Mouse (Mus musculus) forebrain, embryonic 11.5 days (tissue): ENCODE data around the gene Alox15. TPM values are rescaled to one million over a fixed set of nuclear protein-coding genes. Genes with fewer than 3 reads are reported as not detected.
A peak's percentile ranks its signal among the peaks of the same experiment; 100 is the strongest.

Source experiments
- ATAC-seq: fragments of 200-750 bp; cut with Nextera tagmentation; replicated peaks from 2 replicates; pipeline ENCODE4 v1.8.0; 2017; ENCODE audit warnings: moderate TSS enrichment; ENCODE audit not compliant: low FRiP score
- DNase-seq: peaks from one replicate; pipeline ENCODE4 v3.0.0-alpha.2; 2017; ENCODE audit warnings: low spot score
- H3K27ac ChIP-seq: fragments of 300-500 bp; sonication (generic); 2 replicates; pipeline ENCODE4 v1.5.1; 2014; ENCODE audit warnings: low read depth, low read length
- H3K27me3 ChIP-seq: fragments of 300-500 bp; sonication (generic); 2 replicates; pipeline ENCODE4 v1.6.1; 2014; ENCODE audit warnings: mild to moderate bottlenecking, low read length, mixed read lengths; ENCODE audit not compliant: control insufficient read depth, insufficient read depth
- H3K36me3 ChIP-seq: fragments of 300-500 bp; sonication (generic); 2 replicates; pipeline ENCODE4 v1.6.1; 2014; ENCODE audit warnings: mild to moderate bottlenecking, low read length, moderate library complexity, mixed read lengths; ENCODE audit not compliant: control insufficient read depth, insufficient read depth
- H3K4me1 ChIP-seq: fragments of 300-500 bp; sonication (generic); replicated peaks from 2 replicates; pipeline ENCODE4 v1.6.1; 2014; ENCODE audit warnings: low read length, mixed read lengths; ENCODE audit not compliant: control insufficient read depth, insufficient read depth
- H3K4me2 ChIP-seq: fragments of 300-500 bp; sonication (generic); 2 replicates; pipeline ENCODE4 v1.6.1; 2014; ENCODE audit warnings: low read depth, mild to moderate bottlenecking, low read length, moderate library complexity, mixed read lengths; ENCODE audit not compliant: severe bottlenecking
- H3K4me3 ChIP-seq: fragments of 300-500 bp; sonication (generic); 2 replicates; pipeline ENCODE4 v1.5.1; 2014; ENCODE audit warnings: low read depth, low read length
- H3K9ac ChIP-seq: fragments of 300-500 bp; sonication (generic); 2 replicates; pipeline ENCODE4 v1.6.1; 2014; ENCODE audit warnings: low read length
- H3K9me3 ChIP-seq: fragments of 300-500 bp; sonication (generic); 2 replicates; pipeline ENCODE4 v1.6.1; 2016; ENCODE audit warnings: low read length, mixed read lengths; ENCODE audit not compliant: control insufficient read depth
- WGBS: fragments of 180-500 bp; shearing (Covaris S2); extraction: QIAGEN DNeasy Blood & Tissue Kit; methylation state at CpG from one replicate; pipeline ENCODE4 v1.1.7; 2014; 5-methylcytosine and 5-hydroxymethylcytosine counted together
- polyA plus RNA-seq: library from polyadenylated mRNA; unstranded; fragments of >200 nt; fragmentation: Nextera tagmentation; extraction: Ambion mirVana; gene quantifications from 2 replicates; pipeline ENCODE4 v1.2.1, GENCODE M21; 2014

Alox15 gene
- polyA plus RNA-seq, result 0.17 and 0.21 TPM in 2 replicates

DNA sequence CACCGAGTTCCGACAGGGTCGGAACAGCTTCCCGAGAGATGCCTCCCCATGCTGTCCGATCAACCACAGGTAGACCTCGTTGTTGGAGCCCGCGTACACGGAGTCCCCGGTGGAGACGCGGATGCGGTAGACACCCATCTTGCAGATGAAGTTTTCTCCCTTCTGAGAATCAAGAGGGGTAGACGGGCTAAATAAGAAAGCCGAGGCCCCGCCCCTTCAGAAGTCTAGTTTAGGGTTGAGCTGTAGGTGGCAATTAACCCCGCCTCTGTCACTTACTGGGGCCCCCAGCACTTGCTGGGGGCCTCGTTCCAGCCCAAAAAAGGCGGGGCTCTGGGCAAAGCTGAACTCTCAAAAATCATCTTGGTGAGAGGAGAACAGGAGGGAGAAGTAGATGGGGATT, at the start of gene Alox15:
Alox15 (minus strand) TSS at position 164 of the 400 bp plus-strand sequence.
- peaks cover 24% of the 10 kb centered on the region for H3K27me3 ChIP-seq
- peak within 1 kb of the TSS; percentile 30 for H3K4me3 ChIP-seq
- DNase-seq, result peak; percentile 54
- no peaks in the 10 kb centered on the region for H3K9me3 ChIP-seq
- no peak for ATAC-seq
- H3K36me3 ChIP-seq, result no peaks in the 10 kb centered on the region
- H3K27ac ChIP-seq, result no peak within 1 kb of the TSS
- 1% methylated on average over 19 of the region's 19 CpGs for WGBS
- H3K4me2 ChIP-seq, result peak within 1 kb of the TSS; percentile 61
- peaks cover 5% of the 10 kb centered on the region; the same call in 1 of the 2 replicates for H3K4me1 ChIP-seq
- H3K9ac ChIP-seq, result no peak within 1 kb of the TSS

DNA sequence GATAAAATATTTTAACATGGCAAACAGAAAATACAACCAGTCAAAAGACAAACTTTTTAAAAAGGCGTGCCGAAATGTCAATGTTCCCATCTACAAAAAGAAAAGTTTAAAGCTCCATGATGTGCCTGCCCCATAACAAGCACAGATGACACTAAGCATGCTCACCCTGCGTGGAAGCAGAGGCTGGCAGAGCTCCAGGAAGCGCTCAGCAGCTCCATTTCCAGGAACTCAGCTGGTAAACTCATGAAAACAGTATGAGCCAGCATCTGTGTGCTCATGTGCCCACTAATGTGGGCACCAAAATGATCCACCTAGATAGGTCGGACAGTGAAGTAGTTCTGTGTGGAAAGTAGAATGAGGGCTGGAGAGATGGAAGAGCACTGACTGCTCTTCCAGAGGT, 37.6 kb upstream of the Alox15 start:
- Histone ChIP-seq H3K36me3 (peaks cover 8% of the 10 kb centered on the region), H3K9me3 (no peaks in the 10 kb centered on the region), H3K4me1 (no peaks in the 10 kb centered on the region), H3K27me3 (no peaks in the 10 kb centered on the region), H3K9ac (no peak overlapping the region), H3K4me3 (no peak overlapping the region), H3K27ac (no peak overlapping the region), H3K4me2 (no peak overlapping the region)
- 93% methylated on average over 5 of the region's 5 CpGs for WGBS
- ATAC-seq, result no peak
- no peak for DNase-seq

DNA sequence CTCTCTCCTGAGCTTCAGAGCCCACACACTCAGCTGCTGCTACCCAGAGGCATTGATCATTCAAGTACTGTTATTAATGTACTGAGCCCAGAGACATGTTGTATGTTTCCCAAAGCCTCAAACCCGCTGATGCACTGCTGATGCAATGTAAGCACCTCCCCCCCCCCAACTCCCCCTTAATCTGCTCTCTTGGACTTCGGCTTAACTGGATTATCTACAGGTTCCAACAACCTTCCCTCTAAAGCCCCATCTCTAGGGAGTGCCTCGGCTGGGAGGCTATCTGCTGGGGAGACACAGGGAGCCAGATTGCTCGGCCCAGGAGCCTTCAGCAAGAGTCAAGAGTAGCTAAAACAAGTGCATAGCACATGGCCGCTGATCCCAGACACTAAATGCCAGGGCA, 35.6 kb upstream of the Alox15 start:
- Histone ChIP-seq H3K4me2 (no peak overlapping the region), H3K4me3 (no peak overlapping the region), H3K27me3 (no peaks in the 10 kb centered on the region), H3K9ac (no peak overlapping the region), H3K27ac (no peak overlapping the region), H3K36me3 (peaks cover 1% of the 10 kb centered on the region; the same call in 1 of the 2 replicates), H3K4me1 (no peaks in the 10 kb centered on the region), H3K9me3 (no peaks in the 10 kb centered on the region)
- ATAC-seq, result no peak
- 78% methylated on average over 5 of the region's 5 CpGs for WGBS
- DNase-seq, result no peak

DNA sequence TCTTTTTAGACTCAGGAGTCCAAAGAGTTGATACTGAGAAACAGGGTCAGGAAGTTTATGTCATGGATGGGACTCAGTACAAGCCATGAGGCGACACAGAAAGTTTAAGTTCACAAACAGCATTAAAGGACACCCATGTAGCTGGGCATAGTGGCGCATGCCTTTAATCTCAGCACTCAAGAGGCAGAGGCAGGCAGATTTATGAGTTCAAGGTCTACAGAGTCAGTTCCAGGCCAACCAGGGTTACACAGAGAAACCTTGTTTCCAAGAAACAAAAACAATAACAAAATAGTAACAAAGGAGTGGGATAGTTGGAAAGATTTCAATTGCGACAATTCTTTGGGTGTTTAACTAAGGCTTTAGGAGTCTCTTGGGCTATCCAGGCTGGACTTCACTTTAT, 32.3 kb upstream of the Alox15 start:
- H3K4me3 ChIP-seq, result no peak overlapping the region
- WGBS, result 93% methylated on average over 3 of the region's 3 CpGs
- H3K4me1 ChIP-seq, result no peaks in the 10 kb centered on the region
- H3K27ac ChIP-seq, result no peak overlapping the region
- no peaks in the 10 kb centered on the region for H3K36me3 ChIP-seq
- no peaks in the 10 kb centered on the region for H3K9me3 ChIP-seq
- H3K9ac ChIP-seq, result no peak overlapping the region
- no peak overlapping the region for H3K4me2 ChIP-seq
- ATAC-seq (no peak), DNase-seq (no peak)
- no peaks in the 10 kb centered on the region for H3K27me3 ChIP-seq

DNA sequence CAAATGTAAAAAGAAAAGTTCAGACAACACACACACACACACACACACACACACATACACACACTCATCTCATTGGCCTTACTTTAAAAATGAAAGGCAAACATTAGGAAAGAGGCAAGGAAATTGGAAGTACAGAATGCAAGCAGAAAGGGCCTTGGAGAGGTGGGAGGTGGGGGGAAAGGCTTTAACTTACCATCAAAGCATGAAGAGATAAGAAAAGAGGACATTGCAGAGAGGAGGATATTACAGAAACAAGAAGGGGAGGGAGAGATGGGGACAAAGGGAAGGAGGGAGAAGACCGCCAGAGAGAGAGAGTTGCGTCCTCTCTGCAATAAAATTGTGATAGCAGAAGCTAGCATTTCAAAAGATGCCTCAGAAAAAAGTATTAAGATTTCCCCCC, 29.5 kb upstream of the Alox15 start:
- H3K9ac ChIP-seq, result no peak overlapping the region
- no peaks in the 10 kb centered on the region for H3K9me3 ChIP-seq
- WGBS, result 81% methylated on average over 2 of the region's 2 CpGs
- no peak for DNase-seq
- no peak overlapping the region for H3K27ac ChIP-seq
- no peaks in the 10 kb centered on the region for H3K36me3 ChIP-seq
- ATAC-seq, result no peak
- H3K4me1 ChIP-seq, result no peaks in the 10 kb centered on the region
- no peak overlapping the region for H3K4me3 ChIP-seq
- no peak overlapping the region for H3K4me2 ChIP-seq
- no peaks in the 10 kb centered on the region for H3K27me3 ChIP-seq

DNA sequence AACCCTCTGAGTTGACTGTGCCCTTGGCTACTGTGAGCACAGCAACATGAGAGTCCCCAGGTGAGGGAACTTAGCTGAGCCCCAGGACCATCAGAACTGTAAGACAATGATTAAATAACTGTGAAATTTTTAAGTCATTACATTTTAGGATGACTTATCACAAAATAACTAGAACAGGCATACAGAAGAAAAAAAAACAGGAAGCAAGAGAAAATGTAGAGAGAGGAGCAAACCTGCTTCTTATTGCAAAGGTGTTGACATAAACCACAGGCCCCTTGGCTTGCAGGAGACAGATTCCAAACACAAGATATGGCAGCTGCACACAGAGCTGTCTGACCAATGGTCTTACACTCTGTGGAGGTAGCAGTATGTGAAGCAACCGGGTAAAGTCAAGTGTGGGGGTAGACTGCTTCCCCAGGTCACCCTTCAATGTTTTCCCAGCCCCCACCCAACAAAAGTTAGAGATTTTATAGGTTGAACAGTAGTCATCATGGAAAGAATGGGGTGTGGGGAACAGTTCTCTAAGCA, 28.7 kb upstream of the Alox15 start:
- WGBS, result 70% methylated on average over 1 of the region's 1 CpGs
- DNase-seq, result no peak
- H3K27me3 ChIP-seq, result no peaks in the 10 kb centered on the region
- no peak overlapping the region for H3K9ac ChIP-seq
- H3K27ac ChIP-seq, result no peak overlapping the region
- no peaks in the 10 kb centered on the region for H3K9me3 ChIP-seq
- no peak overlapping the region for H3K4me2 ChIP-seq
- no peaks in the 10 kb centered on the region for H3K4me1 ChIP-seq
- no peaks in the 10 kb centered on the region for H3K36me3 ChIP-seq
- ATAC-seq, result no peak
- no peak overlapping the region for H3K4me3 ChIP-seq

DNA sequence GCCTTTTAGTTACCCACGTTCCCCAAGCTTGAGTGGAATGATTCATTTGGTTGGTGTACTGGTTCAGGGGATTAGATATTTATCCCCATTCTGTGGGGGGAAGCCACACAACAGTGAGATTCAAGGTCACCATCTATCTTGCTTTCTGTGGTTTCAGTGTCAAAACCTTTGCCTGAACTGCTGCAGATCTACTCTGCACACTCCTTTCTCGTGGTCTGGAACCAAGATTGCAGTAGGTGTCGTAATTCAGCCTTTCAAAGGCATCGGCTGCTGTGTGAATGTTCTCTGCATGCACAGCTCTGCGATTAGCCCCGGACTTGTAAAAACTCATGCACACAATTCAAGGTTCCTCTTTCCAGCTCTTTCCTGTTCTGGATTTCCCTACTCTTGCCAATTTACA, 24.2 kb upstream of the Alox15 start:
- Histone ChIP-seq H3K9ac (no peak overlapping the region), H3K27me3 (no peaks in the 10 kb centered on the region), H3K36me3 (no peaks in the 10 kb centered on the region), H3K27ac (no peak overlapping the region), H3K4me2 (no peak overlapping the region), H3K4me1 (no peaks in the 10 kb centered on the region), H3K9me3 (no peaks in the 10 kb centered on the region), H3K4me3 (no peak overlapping the region)
- ATAC-seq (no peak), DNase-seq (no peak)
- 77% methylated on average over 6 of the region's 6 CpGs for WGBS

DNA sequence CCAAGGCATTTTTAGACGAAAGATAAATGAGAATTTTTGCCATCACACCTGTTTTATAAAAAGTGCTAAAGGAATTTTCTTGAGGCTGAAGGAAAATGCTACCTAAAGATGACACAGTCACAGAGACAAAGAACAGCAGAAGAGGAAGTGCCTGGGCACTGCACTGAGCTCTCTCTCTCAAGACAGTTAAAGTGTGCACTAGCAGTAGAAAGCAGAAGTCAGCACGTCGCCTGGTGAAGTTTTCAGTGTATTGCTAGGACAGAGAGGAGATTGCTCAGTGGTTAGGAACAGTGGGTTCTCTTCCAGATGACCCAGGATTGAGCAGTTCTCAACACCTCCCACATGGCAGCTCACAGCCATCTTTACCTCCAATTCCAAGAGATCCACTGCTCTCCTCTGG, 22.5 kb upstream of the Alox15 start:
- Histone ChIP-seq H3K9me3 (no peaks in the 10 kb centered on the region), H3K4me3 (no peak overlapping the region), H3K27me3 (no peaks in the 10 kb centered on the region), H3K9ac (no peak overlapping the region), H3K36me3 (no peaks in the 10 kb centered on the region), H3K4me2 (no peak overlapping the region), H3K4me1 (no peaks in the 10 kb centered on the region), H3K27ac (no peak overlapping the region)
- WGBS, result 85% methylated on average over 3 of the region's 3 CpGs
- ATAC-seq (no peak), DNase-seq (no peak)

DNA sequence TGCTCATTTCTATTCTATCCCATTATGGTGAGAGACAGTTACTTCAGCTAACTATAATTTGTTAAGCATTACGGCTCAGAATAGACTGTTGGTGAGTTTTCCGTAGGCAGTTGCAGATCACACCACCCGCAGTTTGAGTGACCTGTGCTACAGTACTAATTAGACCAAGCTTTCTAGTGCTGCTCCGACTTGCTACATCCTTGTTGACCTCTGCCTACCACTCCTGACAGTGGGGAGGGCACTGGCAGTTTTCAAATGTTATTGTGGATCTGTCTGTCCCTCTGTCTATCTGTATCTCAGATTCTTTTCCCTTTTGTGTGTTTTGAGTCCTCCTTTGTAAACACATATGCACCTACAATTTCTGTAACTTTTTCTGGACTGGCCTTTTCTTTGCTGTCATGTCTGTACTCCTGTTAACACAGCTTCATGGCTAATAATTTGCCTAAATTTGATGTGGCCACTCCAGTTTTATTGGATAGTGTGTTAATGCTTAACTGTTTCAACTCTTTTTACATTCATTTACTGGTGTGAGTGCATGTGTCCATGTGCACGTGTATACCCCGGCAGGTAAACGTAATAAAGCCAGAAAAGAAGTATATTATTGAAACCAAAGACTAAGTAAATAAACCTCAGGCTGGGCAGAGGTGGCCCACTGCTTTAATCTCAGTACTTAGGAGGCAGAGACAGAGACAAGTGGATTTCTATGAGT, 21.2 kb upstream of the Alox15 start:
- no peak for ATAC-seq
- Histone ChIP-seq H3K27me3 (no peaks in the 10 kb centered on the region), H3K9ac (no peak overlapping the region), H3K36me3 (no peaks in the 10 kb centered on the region), H3K4me2 (no peak overlapping the region), H3K9me3 (no peaks in the 10 kb centered on the region), H3K4me1 (no peaks in the 10 kb centered on the region), H3K4me3 (no peak overlapping the region), H3K27ac (no peak overlapping the region)
- DNase-seq, result no peak
- 81% methylated on average over 7 of the region's 7 CpGs for WGBS
